Mouse (Mus musculus) CD4-positive, CD25-positive, alpha-beta regulatory T cell, adult 9 weeks (primary cell): ENCODE data around the gene Hyal5. TPM values are rescaled to one million over a fixed set of nuclear protein-coding genes. Genes with fewer than 3 reads are reported as not detected.

ENCODE experiments used
- polyA plus RNA-seq: library from polyadenylated mRNA; unstranded; fragments of 100-300 nt; shearing (Covaris generic); gene quantifications from one replicate; pipeline ENCODE4 v1.2.1, GENCODE M21; 2017

Gene Hyal5
- not detected for polyA plus RNA-seq

DNA sequence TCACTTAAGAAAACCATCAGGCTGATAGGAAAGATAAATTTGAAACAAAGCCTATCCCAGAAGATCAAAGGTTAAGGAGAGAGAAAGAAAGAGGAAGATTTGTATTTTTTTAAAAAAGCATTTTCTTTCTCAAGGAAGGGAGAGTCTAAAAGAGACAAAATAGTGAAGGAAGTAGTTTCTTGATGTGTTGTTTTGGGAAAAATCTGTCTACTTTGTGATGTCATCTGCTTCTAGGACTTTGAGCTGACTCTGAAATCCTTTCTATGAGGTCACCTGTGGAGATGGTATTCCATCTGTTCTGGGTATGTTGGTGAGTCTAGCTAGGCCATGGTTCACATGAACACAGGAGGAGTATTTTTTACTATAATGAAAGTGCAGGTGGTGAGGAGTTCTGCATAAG, at the start of gene Hyal5:
Gene Hyal5 (plus strand): TSS at position 301 of the 400 bp plus-strand sequence.

Other genes starting within 250 kb of the Hyal5 start
- 9.4 TPM for gene Wasl, start 193.0 kb upstream of the Hyal5 start, polyA plus RNA-seq
- not detected for gene Hyal6, start 124.8 kb upstream of the Hyal5 start, polyA plus RNA-seq
- gene Hyal4, start 109.7 kb upstream of the Hyal5 start, polyA plus RNA-seq: not detected
- not detected for gene Spam1, start 66.8 kb upstream of the Hyal5 start, polyA plus RNA-seq
- gene Tmem229a, start 98.3 kb downstream of the Hyal5 start, polyA plus RNA-seq: not detected